Mouse (Mus musculus) stomach, embryonic 15.5 days (tissue): ENCODE data around the gene Haao. TPM values are rescaled to one million over a fixed set of nuclear protein-coding genes. Genes with fewer than 3 reads are reported as not detected.

Experiments
- ATAC-seq: fragments of 200-750 bp; cut with Nextera tagmentation; 2 replicates; pipeline ENCODE4 v1.8.0; 2017; ENCODE audit warnings: low read depth, moderate number of reproducible peaks, moderate TSS enrichment; ENCODE audit not compliant: insufficient read depth, low FRiP score
- H3K27ac ChIP-seq: fragments of 300-500 bp; sonication (generic); 2 replicates; pipeline ENCODE4 v1.5.1; 2015; ENCODE audit warnings: mild to moderate bottlenecking, inconsistent platforms
- H3K27me3 ChIP-seq: fragments of 300-500 bp; sonication (generic); replicated peaks from 2 replicates; pipeline ENCODE4 v1.6.1; 2015; ENCODE audit warnings: inconsistent platforms
- H3K36me3 ChIP-seq: fragments of 300-500 bp; sonication (generic); 2 replicates; pipeline ENCODE4 v1.6.1; 2015; ENCODE audit warnings: inconsistent platforms
- H3K4me1 ChIP-seq: fragments of 300-500 bp; sonication (generic); 2 replicates; pipeline ENCODE4 v1.6.1; 2015; ENCODE audit warnings: inconsistent platforms
- H3K4me2 ChIP-seq: fragments of 300-500 bp; sonication (generic); 2 replicates; pipeline ENCODE4 v1.6.1; 2015; ENCODE audit warnings: mild to moderate bottlenecking, inconsistent platforms
- H3K4me3 ChIP-seq: fragments of 300-500 bp; sonication (generic); replicated peaks from 2 replicates; pipeline ENCODE4 v1.5.1; 2015; ENCODE audit warnings: inconsistent platforms
- H3K9ac ChIP-seq: fragments of 300-500 bp; sonication (generic); 2 replicates; pipeline ENCODE4 v1.6.1; 2015; ENCODE audit warnings: inconsistent platforms
- H3K9me3 ChIP-seq: fragments of 300-500 bp; sonication (generic); 2 replicates; pipeline ENCODE4 v1.6.1; 2016; ENCODE audit warnings: inconsistent platforms
- WGBS: fragments of 180-500 bp; shearing (Covaris S2); methylation state at CpG from one replicate; pipeline ENCODE4 v1.1.7; 2015; 5-methylcytosine and 5-hydroxymethylcytosine counted together
- polyA plus RNA-seq: library from polyadenylated mRNA; unstranded; fragments of >200 nt; fragmentation: Nextera tagmentation; extraction: Ambion mirVana; gene quantifications from 2 replicates; pipeline ENCODE4 v1.2.1, GENCODE M21; 2015

Gene Haao
- polyA plus RNA-seq, 1 experiment from 2014 or later = 5.9 TPM

DNA sequence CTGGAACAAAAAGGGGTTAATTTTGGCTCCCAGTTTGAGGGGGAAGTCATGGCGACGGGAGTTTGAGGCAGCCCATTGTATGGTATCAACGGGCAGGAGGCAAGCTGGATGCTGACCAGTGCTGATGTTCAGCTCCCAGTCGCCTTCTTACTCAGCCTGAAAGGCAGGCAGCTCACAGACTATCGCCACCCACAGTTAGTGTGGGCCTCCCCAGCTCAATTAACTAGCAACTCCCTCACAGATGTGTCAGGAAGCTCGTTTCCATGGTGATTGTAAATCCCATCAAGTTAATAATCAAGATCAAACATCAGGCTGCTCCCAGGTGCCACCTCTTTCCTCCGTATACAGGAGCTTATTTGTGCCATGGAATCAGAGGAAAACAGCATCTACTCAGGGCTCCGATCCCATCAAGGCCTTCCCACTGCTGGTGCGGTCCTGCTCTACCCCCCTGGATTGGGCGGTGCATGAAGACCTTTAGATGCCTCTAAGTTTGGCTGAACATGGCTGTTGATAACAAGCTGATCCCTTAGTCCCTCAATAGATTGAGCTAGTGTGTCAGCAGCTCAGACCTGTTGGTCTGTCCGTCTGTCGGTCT is 1.4 kb upstream of the Haao start:
- H3K27ac ChIP-seq = no peak overlapping the region
- WGBS = 67% methylated on average over 12 of the region's 12 CpGs
- no peak for ATAC-seq
- H3K27me3 ChIP-seq = no peaks in the 10 kb centered on the region
- H3K4me3 ChIP-seq = no peak overlapping the region
- H3K9ac ChIP-seq = no peak overlapping the region
- no peaks in the 10 kb centered on the region for H3K9me3 ChIP-seq
- no peaks in the 10 kb centered on the region for H3K4me1 ChIP-seq
- no peaks in the 10 kb centered on the region for H3K36me3 ChIP-seq
- H3K4me2 ChIP-seq = no peak overlapping the region

GRCm38 (mm10) chr17:83848482-83848881 is 719 bp upstream of the Haao start:
- Histone ChIP-seq H3K4me3 (no peak overlapping the region), H3K27ac (no peak overlapping the region), H3K9me3 (no peaks in the 10 kb centered on the region), H3K4me1 (no peaks in the 10 kb centered on the region), H3K4me2 (no peak overlapping the region), H3K27me3 (no peaks in the 10 kb centered on the region), H3K9ac (no peak overlapping the region), H3K36me3 (no peaks in the 10 kb centered on the region)
- ATAC-seq = no peak
- 31% methylated on average over 4 of the region's 4 CpGs for WGBS

DNA sequence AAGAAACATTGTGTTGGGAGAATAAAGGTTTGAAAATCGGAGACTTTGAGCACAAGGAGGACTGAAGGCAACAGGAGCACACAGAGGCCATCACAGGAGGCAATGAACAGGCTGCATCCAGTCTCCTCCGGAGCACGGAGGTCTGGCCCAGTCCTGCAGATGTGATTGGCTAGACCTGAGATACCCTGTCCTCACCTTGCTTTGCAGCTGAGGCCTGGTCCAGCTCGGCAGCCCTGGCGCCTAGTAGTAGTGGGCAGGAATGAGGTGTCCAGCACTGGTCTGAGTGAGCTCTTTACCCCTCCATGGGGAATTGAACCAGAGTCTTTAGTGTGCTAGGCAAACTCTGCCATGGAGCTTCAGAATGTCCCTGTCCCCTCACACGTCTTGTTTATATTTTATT is 663 bp downstream of the Haao start:
- no peak overlapping the region for H3K4me3 ChIP-seq
- no peak overlapping the region for H3K27ac ChIP-seq
- no peak overlapping the region for H3K4me2 ChIP-seq
- WGBS = 78% methylated on average over 6 of the region's 6 CpGs
- H3K4me1 ChIP-seq = no peaks in the 10 kb centered on the region
- ATAC-seq = no peak
- H3K27me3 ChIP-seq = no peaks in the 10 kb centered on the region
- no peaks in the 10 kb centered on the region for H3K9me3 ChIP-seq
- no peak overlapping the region for H3K9ac ChIP-seq
- no peaks in the 10 kb centered on the region for H3K36me3 ChIP-seq

DNA sequence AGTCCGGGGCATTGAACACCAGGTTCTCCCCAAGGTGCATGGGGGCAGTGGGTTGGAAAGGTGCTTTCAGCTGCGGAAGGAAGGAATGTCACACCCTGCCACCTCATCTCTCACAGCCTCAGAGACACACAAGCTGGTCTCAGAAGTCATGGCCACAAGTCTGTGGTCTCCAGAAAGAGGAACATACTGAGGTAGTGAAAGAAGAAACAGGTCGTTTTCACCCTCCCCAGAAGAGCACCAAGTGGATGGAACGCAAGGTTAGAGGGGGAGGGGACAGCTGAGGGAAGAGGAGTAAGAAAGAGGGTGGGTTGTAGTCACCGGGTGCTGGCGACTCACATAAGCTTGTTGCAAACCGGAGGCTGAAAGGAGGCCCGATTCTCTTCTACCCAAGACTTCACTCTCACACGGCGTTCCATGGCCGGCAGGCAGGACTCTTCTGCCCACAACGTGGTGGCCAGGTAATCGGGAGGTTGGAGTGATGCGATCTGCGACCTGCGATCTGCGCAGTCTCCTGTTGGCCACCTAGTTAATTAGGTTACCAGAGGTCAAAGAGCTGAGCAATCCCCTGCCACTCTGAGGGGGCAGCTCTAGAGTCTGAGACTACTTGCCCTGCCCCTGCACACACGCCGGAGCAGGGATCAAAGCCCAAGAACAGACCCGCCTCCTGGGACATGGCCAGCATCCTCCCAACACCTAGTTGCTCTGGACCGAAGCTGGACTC is 1.3 kb downstream of the Haao start:
- no peak overlapping the region for H3K4me2 ChIP-seq

GRCm38 (mm10) chr17:83845538-83845937 is 2.2 kb downstream of the Haao start:
- ATAC-seq = no peak
- Histone ChIP-seq H3K9ac (no peak overlapping the region), H3K27ac (no peak overlapping the region), H3K36me3 (no peaks in the 10 kb centered on the region), H3K27me3 (no peaks in the 10 kb centered on the region), H3K4me2 (no peak overlapping the region), H3K9me3 (no peaks in the 10 kb centered on the region), H3K4me3 (no peak overlapping the region), H3K4me1 (no peaks in the 10 kb centered on the region)
- 75% methylated on average over 8 of the region's 8 CpGs for WGBS

More for the DNA sequence above, 1.3 kb downstream of the Haao start:
- no peak overlapping the region for H3K4me3 ChIP-seq
- ATAC-seq = no peak
- 76% methylated on average over 21 of the region's 21 CpGs for WGBS
- H3K27me3 ChIP-seq = no peaks in the 10 kb centered on the region
- no peak overlapping the region for H3K27ac ChIP-seq
- H3K9me3 ChIP-seq = no peaks in the 10 kb centered on the region
- H3K4me1 ChIP-seq = no peaks in the 10 kb centered on the region
- H3K9ac ChIP-seq = no peak overlapping the region
- no peaks in the 10 kb centered on the region for H3K36me3 ChIP-seq

DNA sequence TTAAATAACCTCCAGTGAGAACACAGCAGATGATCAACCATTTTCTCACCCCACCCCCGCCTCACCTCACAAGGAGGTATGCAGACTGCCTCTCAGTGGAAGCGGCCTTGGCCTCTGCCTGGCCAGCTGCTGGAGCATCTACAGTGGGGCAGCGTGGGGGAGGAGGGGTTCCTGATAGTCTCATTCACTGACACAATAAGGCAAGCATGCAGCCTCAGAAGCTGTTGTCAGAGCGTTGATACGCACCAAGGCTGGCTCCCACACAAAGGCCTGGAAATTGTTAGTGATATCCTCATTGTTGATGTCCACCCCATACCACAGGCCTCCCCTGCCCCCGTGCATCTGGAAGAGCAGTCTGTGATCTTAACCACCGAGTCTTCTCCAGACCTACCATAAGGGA is 4.0 kb downstream of the Haao start:
- Histone ChIP-seq H3K4me1 (no peaks in the 10 kb centered on the region), H3K9ac (no peak overlapping the region), H3K4me2 (no peak overlapping the region), H3K36me3 (no peaks in the 10 kb centered on the region), H3K27me3 (no peaks in the 10 kb centered on the region), H3K4me3 (no peak overlapping the region), H3K27ac (no peak overlapping the region), H3K9me3 (no peaks in the 10 kb centered on the region)
- 60% methylated on average over 7 of the region's 7 CpGs for WGBS
- ATAC-seq = no peak

- Histone ChIP-seq H3K9me3 (no peaks in the 10 kb centered on the region), H3K4me3 (no peak overlapping the region), H3K27ac (no peak overlapping the region), H3K9ac (no peak overlapping the region), H3K27me3 (no peaks in the 10 kb centered on the region), H3K36me3 (no peaks in the 10 kb centered on the region), H3K4me2 (no peak overlapping the region), H3K4me1 (no peaks in the 10 kb centered on the region)
- 79% methylated on average over 5 of the region's 5 CpGs for WGBS
- ATAC-seq = no peak
These were observed 6.8 kb downstream of the Haao start for GRCm38 (mm10) chr17:83841011-83841410.

DNA sequence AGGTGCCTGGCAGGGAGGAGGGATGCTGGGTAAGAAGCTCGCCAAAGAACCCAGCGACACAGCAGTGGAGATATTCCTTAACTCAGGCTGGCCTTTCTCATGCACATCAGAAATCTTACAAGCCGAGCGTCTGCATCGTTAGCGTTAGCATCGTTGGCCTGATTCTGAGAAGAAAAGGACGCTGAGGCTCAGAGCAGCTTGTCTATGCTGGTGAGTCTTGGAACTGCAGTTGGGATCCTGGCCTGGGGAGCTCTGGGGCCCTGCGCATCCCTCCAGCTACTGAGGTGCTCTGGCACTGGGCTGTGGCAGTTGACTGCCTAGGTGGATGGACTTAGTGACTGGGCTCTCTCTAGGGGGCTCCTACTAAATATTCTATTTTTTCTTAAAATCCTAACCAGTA is 8.6 kb downstream of the Haao start:
- H3K4me3 ChIP-seq = no peak overlapping the region
- H3K27ac ChIP-seq = no peak overlapping the region
- H3K9ac ChIP-seq = no peak overlapping the region
- H3K4me2 ChIP-seq = no peak overlapping the region
- no peaks in the 10 kb centered on the region for H3K9me3 ChIP-seq
- H3K4me1 ChIP-seq = no peaks in the 10 kb centered on the region
- WGBS = 68% methylated on average over 9 of the region's 9 CpGs
- ATAC-seq = no peak
- H3K36me3 ChIP-seq = no peaks in the 10 kb centered on the region
- no peaks in the 10 kb centered on the region for H3K27me3 ChIP-seq

DNA sequence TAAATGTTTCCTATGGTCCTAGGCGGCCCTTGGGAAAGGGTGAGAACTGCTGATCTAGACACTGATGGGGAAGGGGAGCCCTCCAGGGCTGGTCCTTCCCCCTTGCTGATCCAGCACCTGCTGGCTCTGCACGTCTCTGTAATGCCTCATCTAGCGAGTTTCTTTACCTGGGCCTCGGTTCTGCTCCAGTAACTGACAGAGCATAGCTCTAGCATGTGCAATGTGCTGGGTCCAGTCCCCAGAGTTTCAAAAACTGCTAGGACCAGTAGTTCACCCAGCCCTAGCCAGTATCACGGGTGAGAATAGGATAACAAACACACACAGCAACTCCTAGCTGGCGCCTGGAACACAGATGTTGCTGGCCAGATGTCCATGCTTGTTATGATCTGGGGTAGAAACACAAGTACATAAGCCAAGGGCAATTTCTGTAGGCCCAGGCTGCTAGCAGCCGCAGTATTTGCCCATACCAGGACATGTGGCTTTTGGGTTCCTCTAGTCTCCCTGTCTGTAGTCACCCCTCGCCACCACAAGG is 10.0 kb downstream of the Haao start:
- H3K9ac ChIP-seq = no peak overlapping the region
- H3K27me3 ChIP-seq = no peaks in the 10 kb centered on the region
- no peak for ATAC-seq
- no peak overlapping the region for H3K4me2 ChIP-seq
- no peak overlapping the region for H3K27ac ChIP-seq
- no peaks in the 10 kb centered on the region for H3K9me3 ChIP-seq
- WGBS = 69% methylated on average over 8 of the region's 8 CpGs
- H3K4me3 ChIP-seq = no peak overlapping the region
- H3K36me3 ChIP-seq = no peaks in the 10 kb centered on the region
- H3K4me1 ChIP-seq = no peaks in the 10 kb centered on the region

GRCm38 (mm10) chr17:83836048-83836447 is 11.7 kb downstream of the Haao start:
- H3K36me3 ChIP-seq = no peaks in the 10 kb centered on the region
- H3K27me3 ChIP-seq = no peaks in the 10 kb centered on the region
- WGBS = 69% methylated on average over 3 of the region's 3 CpGs
- H3K9ac ChIP-seq = no peak overlapping the region
- H3K4me3 ChIP-seq = no peak overlapping the region
- no peaks in the 10 kb centered on the region for H3K4me1 ChIP-seq
- no peak overlapping the region for H3K27ac ChIP-seq
- ATAC-seq = peak; percentile 44; the same call in 1 of the 2 replicates
- no peaks in the 10 kb centered on the region for H3K9me3 ChIP-seq
- H3K4me2 ChIP-seq = no peak overlapping the region

DNA sequence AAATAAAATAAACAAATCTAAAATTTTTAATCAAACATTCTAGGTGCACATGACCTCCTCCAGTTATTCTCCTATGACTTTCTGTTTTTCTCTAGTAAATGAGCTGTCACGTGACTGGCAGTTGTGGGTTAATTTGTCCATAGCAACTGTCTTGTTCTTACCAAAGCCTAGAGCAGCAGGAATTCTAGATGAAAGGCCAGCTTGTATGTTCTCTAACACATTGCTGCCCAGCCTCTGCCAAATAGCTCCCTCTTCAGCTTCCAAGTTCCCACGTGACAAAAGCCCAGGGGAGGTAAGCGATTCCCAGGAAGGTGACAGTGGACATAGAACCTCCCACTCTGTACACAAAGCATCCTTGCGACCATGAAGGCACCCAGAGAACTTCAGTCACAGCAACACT is 13.6 kb downstream of the Haao start:
- Histone ChIP-seq H3K4me1 (no peaks in the 10 kb centered on the region), H3K4me2 (no peak overlapping the region), H3K27me3 (no peaks in the 10 kb centered on the region), H3K4me3 (no peak overlapping the region), H3K36me3 (no peaks in the 10 kb centered on the region), H3K9ac (no peak overlapping the region), H3K27ac (no peak overlapping the region), H3K9me3 (no peaks in the 10 kb centered on the region)
- no peak for ATAC-seq
- 45% methylated on average over 4 of the region's 4 CpGs for WGBS

DNA sequence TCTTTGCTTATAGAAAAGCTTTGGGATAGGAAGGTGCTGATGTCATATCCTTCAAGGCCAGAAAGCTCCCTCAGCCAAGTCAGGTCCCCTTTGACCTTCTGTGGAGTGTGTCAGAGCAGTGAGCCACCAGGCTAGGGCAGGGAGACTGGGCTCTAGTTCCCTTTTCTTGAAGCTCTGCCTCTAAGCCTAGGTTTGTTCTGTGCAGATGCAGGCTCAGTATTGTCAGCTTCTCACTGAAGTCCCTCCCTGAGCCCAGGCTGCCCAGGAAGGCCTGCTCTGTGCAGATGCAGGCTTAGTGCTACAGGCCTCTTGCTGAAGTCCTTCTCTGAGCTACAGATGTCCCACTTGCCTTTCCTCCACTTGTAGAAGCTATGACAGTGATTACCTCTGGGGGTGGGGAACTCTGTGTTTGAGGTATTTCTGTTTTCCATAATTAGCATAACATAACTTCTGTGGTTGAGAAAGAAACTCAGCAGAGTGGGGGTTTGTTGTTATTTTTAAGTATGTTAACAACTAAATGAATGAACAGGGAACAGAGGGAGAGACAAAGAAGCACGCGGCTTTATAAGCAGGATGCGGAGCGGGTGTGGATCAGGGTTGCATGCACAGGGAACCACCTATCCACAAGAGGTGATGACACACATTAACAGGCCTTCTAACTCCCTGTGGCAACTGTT is 17.0 kb downstream of the Haao start:
- WGBS = 88% methylated on average over 4 of the region's 4 CpGs
- Histone ChIP-seq H3K27ac (no peak overlapping the region), H3K27me3 (no peaks in the 10 kb centered on the region)

More for the DNA sequence above, 17.0 kb downstream of the Haao start:
- no peak overlapping the region for H3K4me2 ChIP-seq
- no peak overlapping the region for H3K9ac ChIP-seq
- no peak for ATAC-seq
- H3K36me3 ChIP-seq = no peaks in the 10 kb centered on the region
- no peaks in the 10 kb centered on the region for H3K4me1 ChIP-seq
- H3K4me3 ChIP-seq = no peak overlapping the region
- H3K9me3 ChIP-seq = no peaks in the 10 kb centered on the region
